Mouse (Mus musculus) heart, embryonic 14.5 days (tissue): Measurements from ENCODE around the gene 4930447C04Rik. TPM values are rescaled to one million over a fixed set of nuclear protein-coding genes. Genes with fewer than 3 reads are reported as not detected.

ENCODE experiments used
- ATAC-seq: fragments of 200-750 bp; cut with Nextera tagmentation; 2 replicates; pipeline ENCODE4 v1.8.0; 2017; ENCODE audit warnings: low read depth, moderate TSS enrichment; ENCODE audit not compliant: insufficient number of reproducible peaks, insufficient read depth, low FRiP score
- H3K27ac ChIP-seq, 2 experiments: fragments of 200-500 bp in 1 of 2; fragments of 300-500 bp in 1 of 2; sonication (generic) in 1 of 2; replicated peaks in 1 of 2; 2 replicates each; pipeline ENCODE4 v1.5.1; 2012 to 2014; ENCODE audit warnings: low read depth in 2 of 2, low read length in 2 of 2, control low read depth in 1 of 2, mild to moderate bottlenecking in 1 of 2, mixed read lengths in 1 of 2; ENCODE audit not compliant: control insufficient read depth in 1 of 2, insufficient read depth in 1 of 2
- H3K27me3 ChIP-seq: fragments of 300-500 bp; sonication (generic); 2 replicates; pipeline ENCODE4 v1.6.1; 2014; ENCODE audit warnings: mild to moderate bottlenecking, low read length, control low read depth; ENCODE audit not compliant: control insufficient read depth, insufficient read depth
- H3K36me3 ChIP-seq: fragments of 300-500 bp; sonication (generic); 2 replicates; pipeline ENCODE4 v1.6.1; 2014; ENCODE audit warnings: mild to moderate bottlenecking, control low read depth, low read length, mixed read lengths; ENCODE audit not compliant: control insufficient read depth, insufficient read depth
- H3K4me1 ChIP-seq, 2 experiments: fragments of 200-500 bp in 1 of 2; fragments of 300-500 bp in 1 of 2; sonication (generic) in 1 of 2; 2 replicates each; pipeline ENCODE4 v1.6.1; 2012 to 2014; ENCODE audit warnings: low read length in 2 of 2, control low read depth in 1 of 2, mixed read lengths in 1 of 2; ENCODE audit not compliant: control insufficient read depth in 2 of 2, insufficient read depth in 2 of 2
- H3K4me2 ChIP-seq: fragments of 300-500 bp; sonication (generic); 2 replicates; pipeline ENCODE4 v1.6.1; 2014; ENCODE audit warnings: mild to moderate bottlenecking, low read length
- H3K4me3 ChIP-seq, 2 experiments: fragments of 200-500 bp in 1 of 2; fragments of 300-500 bp in 1 of 2; sonication (generic) in 1 of 2; 2 replicates each; pipeline ENCODE4 v1.5.1; 2012 to 2014; ENCODE audit warnings: low read length in 2 of 2, mild to moderate bottlenecking in 2 of 2, control low read depth in 1 of 2, low read depth in 1 of 2, moderate library complexity in 1 of 2; ENCODE audit not compliant: control insufficient read depth in 1 of 2, insufficient read depth in 1 of 2
- H3K9ac ChIP-seq: fragments of 300-500 bp; sonication (generic); 2 replicates; pipeline ENCODE4 v1.6.1; 2014; ENCODE audit warnings: mild to moderate bottlenecking, low read length
- H3K9me3 ChIP-seq: fragments of 300-500 bp; sonication (generic); 2 replicates; pipeline ENCODE4 v1.6.1; 2016; ENCODE audit warnings: low read length, control low read depth; ENCODE audit not compliant: control insufficient read depth
- WGBS: fragments of 180-500 bp; shearing (Covaris S2); extraction: QIAGEN DNeasy Blood & Tissue Kit; methylation state at CpG from one replicate; pipeline ENCODE4 v1.1.7; 2014; 5-methylcytosine and 5-hydroxymethylcytosine counted together
- polyA plus RNA-seq: library from polyadenylated mRNA; unstranded; fragments of >200 nt; fragmentation: Nextera tagmentation; extraction: Ambion mirVana; gene quantifications from 2 replicates; pipeline ENCODE4 v1.2.1, GENCODE M21; 2014

The 4930447C04Rik gene
- polyA plus RNA-seq, 1 experiment from 2014 or later: 1.6 TPM

GRCm38 (mm10) chr12:72973161-72973560 lies 32.6 kb upstream of the 4930447C04Rik start:
- Histone ChIP-seq H3K4me2 (no peak overlapping the region), H3K36me3 (no peaks in the 10 kb centered on the region), H3K9me3 (no peaks in the 10 kb centered on the region), H3K27me3 (0 out of 2 replicates have a peak, but pooled peaks cover 7% of the 10 kb centered on the region), H3K9ac (no peak overlapping the region), H3K4me3 (no peak overlapping the region), H3K4me1 (peaks cover 3 to 5% of the 10 kb centered on the region in 2 experiments; a peak in 2 of 4 replicates), H3K27ac (no peak overlapping the region)
- ATAC-seq: no peak
- WGBS: 2% methylated on average over 6 of the region's 6 CpGs

GRCm38 (mm10) chr12:72970620-72971019 lies 30.0 kb upstream of the 4930447C04Rik start:
- ATAC-seq: no peak
- WGBS: 59% methylated on average over 14 of the region's 14 CpGs
- Histone ChIP-seq H3K36me3 (no peaks in the 10 kb centered on the region), H3K27me3 (0 out of 2 replicates have a peak, but pooled peaks cover 7% of the 10 kb centered on the region), H3K4me2 (no peak overlapping the region), H3K4me3 (no peak overlapping the region), H3K9me3 (no peaks in the 10 kb centered on the region), H3K27ac (no peak overlapping the region), H3K9ac (no peak overlapping the region), H3K4me1 (no peaks in the 10 kb centered on the region)

- Histone ChIP-seq H3K4me3 (no peak overlapping the region), H3K27ac (no peak overlapping the region), H3K9me3 (no peaks in the 10 kb centered on the region), H3K9ac (no peak overlapping the region), H3K36me3 (no peaks in the 10 kb centered on the region), H3K4me1 (no peaks in the 10 kb centered on the region), H3K27me3 (0 out of 2 replicates have a peak, but pooled peaks cover 3% of the 10 kb centered on the region), H3K4me2 (no peak overlapping the region)
- WGBS: 77% methylated on average over 7 of the region's 7 CpGs
- ATAC-seq: no peak
Observed at GRCm38 (mm10) chr12:72967541-72967940, 27.0 kb upstream of the 4930447C04Rik start.

GRCm38 (mm10) chr12:72962761-72963160 lies 22.2 kb upstream of the 4930447C04Rik start:
- H3K9me3 ChIP-seq: no peaks in the 10 kb centered on the region
- no peak overlapping the region for H3K4me2 ChIP-seq
- no peaks in the 10 kb centered on the region for H3K36me3 ChIP-seq
- WGBS: 66% methylated on average over 6 of the region's 6 CpGs
- H3K27ac ChIP-seq: no peak overlapping the region
- ATAC-seq: no peak
- no peaks in the 10 kb centered on the region for H3K27me3 ChIP-seq
- no peak overlapping the region for H3K4me3 ChIP-seq
- H3K4me1 ChIP-seq: no peaks in the 10 kb centered on the region
- H3K9ac ChIP-seq: no peak overlapping the region

- no peak overlapping the region for H3K4me2 ChIP-seq
- H3K9me3 ChIP-seq: no peaks in the 10 kb centered on the region
- H3K4me3 ChIP-seq: no peak overlapping the region
- H3K27me3 ChIP-seq: no peaks in the 10 kb centered on the region
- 87% methylated on average over 3 of the region's 3 CpGs for WGBS
- no peaks in the 10 kb centered on the region for H3K36me3 ChIP-seq
- no peak for ATAC-seq
- H3K27ac ChIP-seq: no peak overlapping the region
- no peak overlapping the region for H3K9ac ChIP-seq
- H3K4me1 ChIP-seq: peaks cover 5 to 10% of the 10 kb centered on the region in 2 experiments
Observed at GRCm38 (mm10) chr12:72958446-72958845, 17.9 kb upstream of the 4930447C04Rik start.

GRCm38 (mm10) chr12:72957829-72958424 lies 17.4 kb upstream of the 4930447C04Rik start:
- ATAC-seq: no peak
- H3K36me3 ChIP-seq: no peaks in the 10 kb centered on the region
- no peak overlapping the region for H3K4me3 ChIP-seq
- H3K9me3 ChIP-seq: no peaks in the 10 kb centered on the region
- H3K4me2 ChIP-seq: no peak overlapping the region
- WGBS: 54% methylated on average over 6 of the region's 6 CpGs
- H3K9ac ChIP-seq: no peak overlapping the region
- no peak overlapping the region for H3K27ac ChIP-seq
- H3K27me3 ChIP-seq: no peaks in the 10 kb centered on the region
- peaks cover 7 to 10% of the 10 kb centered on the region in 2 experiments for H3K4me1 ChIP-seq

GRCm38 (mm10) chr12:72954906-72955305 lies 14.3 kb upstream of the 4930447C04Rik start:
- H3K9me3 ChIP-seq: no peaks in the 10 kb centered on the region
- H3K4me1 ChIP-seq: peaks cover 7 to 10% of the 10 kb centered on the region in 2 experiments
- H3K9ac ChIP-seq: no peak overlapping the region
- peaks cover 5% of the 10 kb centered on the region for H3K27me3 ChIP-seq
- WGBS: 12% methylated on average over 4 of the region's 4 CpGs
- H3K4me2 ChIP-seq: no peak overlapping the region
- H3K4me3 ChIP-seq: no peak overlapping the region
- H3K27ac ChIP-seq: no peak overlapping the region; a peak in 1 of 4 replicates
- no peak for ATAC-seq
- H3K36me3 ChIP-seq: no peaks in the 10 kb centered on the region

GRCm38 (mm10) chr12:72953858-72954257 lies 13.3 kb upstream of the 4930447C04Rik start:
- peaks cover 7 to 10% of the 10 kb centered on the region in 2 experiments for H3K4me1 ChIP-seq
- H3K27me3 ChIP-seq: peaks cover 12% of the 10 kb centered on the region
- no peaks in the 10 kb centered on the region for H3K36me3 ChIP-seq
- no peak overlapping the region for H3K4me3 ChIP-seq
- H3K9me3 ChIP-seq: no peaks in the 10 kb centered on the region
- H3K9ac ChIP-seq: no peak overlapping the region
- H3K27ac ChIP-seq: no peak overlapping the region
- 52% methylated on average over 5 of the region's 5 CpGs for WGBS
- ATAC-seq: no peak
- H3K4me2 ChIP-seq: no peak overlapping the region
